Mouse (Mus musculus) NIH3T3 (cell line): ENCODE data around the gene Ttbk1.

ENCODE experiments used
- DNase-seq: peaks from one replicate; pipeline ENCODE4 v3.0.0-alpha.2; 2012; ENCODE audit warnings: low read depth

Gene Ttbk1

DNA sequence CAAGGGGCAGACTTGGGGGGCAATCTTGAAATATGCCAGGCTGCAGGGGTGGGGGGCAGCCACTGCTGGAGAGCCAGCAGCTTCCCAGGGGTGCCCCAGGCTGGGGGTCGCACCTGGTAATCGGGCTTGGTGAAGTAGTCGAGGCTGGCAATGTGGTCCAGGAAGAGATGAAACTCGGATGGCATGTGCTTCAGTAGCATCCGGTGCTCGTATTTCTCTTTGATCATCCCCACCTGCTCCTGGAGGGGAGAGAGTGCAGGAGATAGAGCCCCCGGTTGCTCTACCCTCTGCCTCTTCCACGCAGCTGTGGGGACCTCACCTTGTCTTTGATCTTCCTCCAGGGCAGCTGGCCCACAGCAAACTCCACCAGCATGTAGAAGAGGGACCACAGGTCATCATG lies 10.9 kb downstream of the Ttbk1 start:
- no peak for DNase-seq

DNA sequence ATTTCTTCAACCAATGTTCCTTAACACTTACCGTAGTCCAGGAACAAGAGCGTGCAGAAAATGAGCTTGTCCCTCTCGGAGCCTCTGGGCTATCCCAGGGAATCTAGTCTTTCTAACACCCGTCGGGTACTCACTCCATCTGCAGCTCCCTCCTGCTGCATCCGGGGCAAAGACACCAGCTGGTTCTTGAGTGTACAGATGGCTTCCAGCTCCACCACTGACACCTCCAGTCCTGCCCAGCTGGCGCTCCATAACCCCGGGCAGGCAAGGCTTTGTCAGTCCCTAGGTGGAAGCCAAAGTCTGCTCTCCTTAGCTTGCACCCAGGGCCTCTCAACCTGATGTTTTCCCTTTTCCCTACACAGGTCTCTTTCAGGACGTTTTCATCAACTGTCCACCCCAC lies 19.6 kb downstream of the Ttbk1 start:
- no peak for DNase-seq

DNA sequence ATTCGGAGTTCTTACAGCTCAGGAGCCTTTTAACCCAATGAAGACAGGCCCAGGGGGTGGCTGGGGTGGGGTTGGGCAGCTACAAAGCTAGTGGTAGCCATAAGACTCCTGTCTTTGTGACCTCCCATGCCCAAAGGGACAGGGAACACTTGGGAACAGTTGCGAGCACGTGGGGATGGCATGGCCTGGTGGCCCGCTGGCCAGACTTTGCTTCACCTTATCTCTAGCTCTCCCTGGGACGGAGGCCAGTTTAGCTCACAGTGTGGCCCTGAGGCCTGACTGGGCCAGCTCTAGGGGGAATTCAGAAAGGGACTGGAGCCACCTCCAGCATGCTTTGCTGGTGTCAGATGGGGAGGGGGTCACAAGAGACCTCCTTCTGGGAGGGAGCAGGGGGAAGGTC lies 25.2 kb downstream of the Ttbk1 start:
- no peak for DNase-seq

DNA sequence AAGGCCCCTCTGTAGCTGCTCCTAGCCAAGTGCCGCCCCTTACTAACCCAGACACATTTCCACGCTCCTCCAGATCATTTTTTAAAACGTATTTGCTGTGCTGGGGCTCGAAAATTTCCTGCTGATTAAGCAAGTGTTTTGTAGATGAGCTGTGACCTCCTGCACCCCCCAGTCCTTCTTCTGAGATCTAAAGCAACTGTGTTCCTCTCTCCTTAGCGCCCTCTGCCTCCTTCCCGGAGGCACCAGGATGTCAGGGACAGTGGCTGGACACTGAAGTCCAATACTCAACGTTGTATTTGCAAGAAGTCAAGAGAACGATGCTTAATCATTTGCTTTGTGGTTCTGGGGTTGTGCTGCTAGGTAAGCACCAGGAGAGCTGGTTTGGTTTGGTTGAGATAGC lies 26.1 kb downstream of the Ttbk1 start:
- no peak for DNase-seq

DNA sequence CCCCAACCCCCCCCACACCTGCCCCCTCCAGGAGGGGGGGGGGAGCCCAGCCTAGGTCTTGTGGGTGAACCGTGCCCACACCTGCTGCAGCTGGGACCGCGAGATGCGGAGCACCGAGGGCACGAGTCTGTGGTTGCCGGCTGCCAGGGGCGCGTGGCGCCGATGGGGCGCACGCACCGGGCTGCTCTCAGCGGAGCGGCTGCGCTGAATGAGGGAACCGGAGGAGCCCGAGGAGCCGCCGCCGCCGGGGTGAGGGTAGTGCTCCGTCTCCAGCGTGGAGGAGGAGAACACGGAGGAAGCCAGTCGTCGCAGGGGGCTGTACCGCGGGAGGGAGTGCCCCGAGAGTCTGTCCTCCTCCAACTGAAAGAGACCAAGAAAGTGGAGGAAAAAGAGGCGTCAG lies 26.8 kb downstream of the Ttbk1 start:
- DNase-seq: no peak

DNA sequence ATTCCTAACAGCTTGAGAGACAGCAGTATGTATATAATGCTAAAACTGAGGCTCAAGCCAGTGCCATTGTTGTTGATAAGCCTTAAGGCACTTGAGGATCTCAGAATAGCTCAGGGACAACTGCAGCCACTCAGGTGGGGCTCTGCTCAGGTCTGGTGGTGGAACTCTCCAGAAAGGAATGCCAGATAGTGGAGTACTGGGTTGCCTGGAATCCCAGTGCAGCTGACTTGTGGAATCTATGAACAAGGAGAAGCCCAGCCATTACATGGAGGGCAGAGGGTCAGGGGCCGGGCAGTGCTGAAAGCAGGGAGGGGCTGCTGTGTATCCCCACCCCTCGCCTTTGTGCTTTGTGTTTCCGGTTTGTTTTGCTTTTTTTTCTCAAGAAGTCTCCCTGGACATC lies 29.0 kb downstream of the Ttbk1 start:
- no peak for DNase-seq

DNA sequence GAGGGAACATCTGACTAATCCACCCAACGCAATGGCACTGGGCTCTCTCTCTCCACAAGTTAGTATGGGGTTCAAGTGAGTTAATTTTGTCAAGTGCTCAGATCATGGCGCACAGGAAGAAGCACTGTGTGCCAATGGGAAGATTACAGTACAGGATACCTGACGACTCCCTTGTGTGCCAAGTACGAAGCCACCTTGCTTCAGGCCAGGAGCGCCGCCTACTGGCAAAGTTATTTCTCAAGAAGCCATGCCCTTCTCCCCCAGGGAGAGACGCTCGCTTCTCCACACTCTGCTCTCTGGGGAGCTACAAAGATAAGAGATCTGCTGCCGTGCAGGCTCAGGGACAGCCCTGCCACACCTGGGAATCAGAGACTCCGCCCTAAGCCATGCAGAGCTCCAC lies 29.7 kb downstream of the Ttbk1 start:
- peak; percentile 45 for DNase-seq

DNA sequence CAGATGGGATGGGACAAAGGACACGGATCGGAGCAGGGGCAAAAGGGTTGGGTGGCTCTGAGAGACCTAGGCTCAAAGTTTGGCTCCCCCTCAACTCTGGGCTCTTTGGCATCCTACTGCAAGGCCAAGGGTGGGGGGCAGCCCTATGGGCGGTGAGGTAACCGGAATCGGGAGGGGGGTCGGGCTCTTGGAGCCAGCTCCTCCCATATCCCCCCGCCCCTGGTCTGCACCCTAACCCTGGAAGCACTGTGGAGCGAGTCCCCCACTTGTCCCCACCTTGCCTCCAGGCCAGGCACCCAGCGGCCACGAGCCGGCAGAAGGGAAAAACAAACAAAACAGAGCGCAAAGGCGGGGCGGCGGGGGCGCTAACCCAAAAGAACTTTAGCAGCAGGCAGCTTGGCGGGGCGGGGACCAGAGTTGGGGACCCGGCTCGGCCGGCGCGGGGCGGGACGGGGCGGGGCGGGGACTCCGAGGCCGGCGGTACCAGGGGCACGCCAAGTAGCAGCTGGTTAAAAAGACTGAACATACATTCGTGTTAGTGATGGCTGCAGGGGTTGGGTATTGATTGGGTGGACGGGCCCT lies 32.3 kb downstream of the Ttbk1 start:
- DNase-seq: no peak

DNA sequence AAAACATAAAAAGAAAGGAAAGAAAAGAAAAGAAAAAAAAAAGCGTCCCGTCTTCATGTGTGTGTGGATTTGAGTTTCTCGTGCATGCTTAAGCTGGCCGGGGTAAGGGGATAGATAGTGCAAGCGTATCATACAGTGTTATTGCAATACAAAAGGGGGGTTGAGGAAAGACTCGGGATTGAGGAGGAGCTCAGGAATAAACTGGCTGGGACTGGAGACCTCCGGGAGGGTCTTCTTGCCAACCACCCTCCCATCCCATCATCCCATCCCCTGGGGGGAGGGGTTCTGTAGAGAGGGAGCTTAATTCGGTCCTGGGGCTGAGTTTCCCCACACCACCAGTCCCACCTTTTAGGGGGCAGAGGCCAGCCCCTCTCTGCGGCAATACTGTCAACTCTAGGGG lies 32.9 kb downstream of the Ttbk1 start:
- no peak for DNase-seq

DNA sequence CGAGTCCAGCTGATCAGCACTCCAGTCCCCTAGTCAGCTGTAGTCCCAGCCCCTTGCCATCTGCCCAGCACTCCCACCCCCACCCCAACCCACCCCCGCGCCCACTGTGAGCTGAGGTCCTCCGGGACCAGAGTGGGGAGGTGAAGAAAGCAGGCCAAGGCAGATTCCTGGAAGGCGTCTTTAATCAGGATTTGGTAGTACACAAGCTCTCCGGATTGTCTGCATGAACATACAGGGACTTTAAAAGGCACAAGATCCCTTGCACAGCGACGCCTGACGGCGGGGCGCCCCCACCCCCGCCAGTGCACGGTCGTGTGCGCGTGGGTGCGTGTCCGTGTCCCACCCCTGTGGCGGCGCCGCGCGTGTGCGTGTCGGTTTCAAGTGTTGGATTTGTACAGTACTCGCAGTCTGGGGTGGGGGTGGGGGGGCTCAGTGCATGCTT lies 33.5 kb downstream of the Ttbk1 start:
- DNase-seq: no peak

DNA sequence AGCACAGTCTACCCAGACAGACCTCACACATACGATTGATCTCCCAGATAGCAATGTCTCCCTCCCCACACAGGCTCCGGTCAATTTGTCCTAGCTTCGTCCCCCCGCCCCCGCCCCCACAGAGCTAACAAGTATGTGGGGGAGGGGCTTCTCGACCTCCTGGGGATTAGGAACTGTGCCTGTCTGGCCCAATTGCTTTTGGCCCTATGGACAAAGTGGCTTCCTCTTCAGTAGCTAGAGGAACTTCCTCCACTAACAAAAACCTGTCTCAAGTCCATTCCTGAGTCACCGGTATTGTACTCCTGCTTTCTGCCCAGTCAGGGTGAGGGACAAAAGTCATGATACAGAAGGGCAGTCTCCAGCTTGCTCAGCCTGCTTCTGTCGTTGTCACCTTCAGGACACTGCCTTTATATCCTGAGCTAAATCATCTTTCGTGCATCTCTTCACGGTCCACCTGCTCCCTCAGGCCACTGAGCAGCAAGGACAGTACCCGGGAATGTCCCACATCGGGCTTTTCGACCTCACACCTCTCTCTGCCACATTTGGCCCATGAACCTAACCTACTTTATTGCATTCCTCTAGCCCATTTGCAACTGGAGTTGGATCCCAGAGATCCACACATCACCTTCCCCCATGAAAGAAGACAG lies 34.0 kb downstream of the Ttbk1 start:
- DNase-seq: no peak

DNA sequence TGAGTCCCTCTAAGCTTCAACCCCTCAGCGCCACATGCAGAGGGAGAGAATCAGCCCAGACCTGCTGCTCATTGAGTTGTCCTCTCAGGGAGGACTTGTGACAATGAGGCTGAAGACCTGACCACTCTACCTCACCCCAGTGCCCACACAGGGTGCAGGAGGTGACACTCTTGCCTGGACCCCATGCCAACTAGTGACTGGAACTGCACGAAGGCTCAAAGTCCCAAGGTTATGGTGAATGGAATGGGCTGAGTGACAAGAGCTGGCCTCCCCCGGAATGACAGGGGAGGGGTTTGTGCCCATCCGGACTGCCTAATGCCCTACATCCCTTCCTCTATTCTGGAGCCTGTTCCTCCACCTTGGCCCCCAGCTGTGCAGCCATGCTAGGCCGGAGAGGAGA lies 34.8 kb downstream of the Ttbk1 start:
- DNase-seq: no peak

DNA sequence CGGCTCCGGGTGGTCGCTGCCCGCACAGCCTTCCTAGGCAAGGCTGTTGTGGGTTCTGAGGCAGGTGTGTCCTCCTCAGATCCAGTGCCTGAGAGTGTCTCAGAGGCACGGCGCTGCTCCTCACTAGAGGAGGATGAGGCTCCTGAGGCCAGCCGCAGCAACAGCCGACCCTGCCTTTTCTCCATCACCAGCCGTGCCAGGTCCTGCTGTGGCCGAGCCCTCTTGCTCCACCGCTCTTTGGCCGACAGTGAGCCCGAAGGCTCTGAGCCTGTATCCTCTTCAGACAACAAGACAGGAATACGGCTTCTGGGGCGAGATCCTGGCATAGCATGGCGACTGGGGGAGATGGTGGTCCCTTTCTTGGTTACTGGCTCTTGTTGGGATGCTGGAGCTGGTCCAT lies 41.2 kb downstream of the Ttbk1 start:
- DNase-seq: no peak

DNA sequence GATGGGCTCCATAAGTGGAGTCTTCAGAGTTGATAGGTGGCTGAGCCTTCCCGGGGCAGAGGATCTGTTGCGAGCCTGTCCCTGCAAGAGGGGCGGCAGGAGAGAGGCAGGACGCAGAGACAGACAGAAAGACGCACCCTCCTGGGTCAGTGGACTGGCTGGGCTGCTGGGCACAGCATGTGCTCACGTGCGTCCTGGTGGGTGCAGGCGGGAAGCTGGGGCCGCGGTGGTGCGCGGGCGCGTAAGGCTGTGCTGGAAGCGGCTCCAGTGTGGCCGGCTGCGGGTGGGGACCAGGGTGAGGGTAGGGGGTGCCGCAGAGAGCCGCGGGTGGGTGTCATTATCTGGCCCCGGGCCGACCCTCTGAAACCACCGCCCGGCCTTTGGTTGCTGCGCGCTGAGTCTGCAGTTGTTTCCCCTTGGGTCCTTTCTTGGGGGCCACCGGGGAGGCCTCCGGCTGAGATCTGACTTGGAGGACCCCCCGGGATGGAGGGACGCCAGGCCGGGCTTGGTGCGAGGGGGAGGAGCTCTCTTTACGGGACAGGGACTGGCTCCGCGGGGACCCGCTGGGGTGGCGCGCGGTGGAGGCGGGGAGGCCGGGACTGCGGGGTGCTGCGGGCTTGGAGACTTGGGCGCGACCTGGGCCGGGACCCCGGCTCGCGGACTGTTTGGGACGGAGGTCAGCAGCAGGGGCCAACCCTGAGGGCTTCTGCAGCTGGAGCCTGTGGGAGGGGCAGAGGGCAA lies 42.5 kb downstream of the Ttbk1 start:
- DNase-seq: no peak

DNA sequence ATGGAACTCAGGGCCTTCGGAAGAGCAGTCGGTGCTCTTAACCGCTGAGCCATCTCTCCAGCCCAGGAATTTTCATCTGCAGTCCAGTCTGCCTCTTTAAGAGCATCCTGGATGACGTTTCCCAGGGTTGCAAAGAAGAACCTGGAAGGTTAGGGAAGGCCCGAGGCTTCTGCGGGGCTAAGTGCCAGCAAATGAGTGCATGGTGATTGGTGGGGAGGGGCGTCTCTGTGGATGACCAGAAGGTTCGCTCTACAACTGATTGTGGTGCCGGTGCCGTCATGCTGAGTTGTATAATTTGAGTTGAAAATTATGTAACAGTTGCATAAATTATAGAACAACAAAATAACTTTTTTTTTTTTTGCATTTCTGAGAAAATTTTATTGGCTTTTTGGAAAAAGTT lies 48.3 kb downstream of the Ttbk1 start:
- DNase-seq: no peak

DNA sequence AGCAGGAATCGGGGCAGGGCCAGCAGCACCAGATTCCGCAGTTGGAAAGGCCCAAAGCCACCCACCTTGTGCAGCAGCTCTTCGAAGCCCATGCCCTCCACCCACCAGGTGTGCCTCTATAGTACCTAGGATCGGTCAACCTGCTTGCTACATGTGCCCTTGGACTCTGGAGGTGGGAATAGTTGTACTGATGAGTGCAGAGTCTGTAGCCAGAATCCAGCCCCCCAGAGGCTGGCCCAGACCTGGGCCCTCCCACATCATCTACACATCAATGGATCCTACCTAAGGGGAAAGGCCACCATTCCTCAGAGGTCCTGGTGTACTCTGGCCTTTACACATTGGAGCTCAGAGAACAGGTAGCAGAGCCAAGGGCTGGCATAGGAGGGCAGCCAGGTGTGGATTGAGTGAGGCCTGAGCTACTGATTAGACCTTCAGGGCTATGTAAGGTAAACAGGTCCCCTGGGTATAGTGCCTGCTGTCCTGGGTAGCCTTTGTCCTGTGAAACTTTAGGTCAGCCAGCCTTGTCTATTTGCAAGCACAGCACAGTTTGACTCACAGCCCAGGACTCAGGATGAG lies 49.1 kb downstream of the Ttbk1 start, which contains the start of gene Slc22a7:
Gene Slc22a7, minus strand, starts transcription at position 160 of the 576 bp plus-strand sequence.
- no peak for DNase-seq

DNA sequence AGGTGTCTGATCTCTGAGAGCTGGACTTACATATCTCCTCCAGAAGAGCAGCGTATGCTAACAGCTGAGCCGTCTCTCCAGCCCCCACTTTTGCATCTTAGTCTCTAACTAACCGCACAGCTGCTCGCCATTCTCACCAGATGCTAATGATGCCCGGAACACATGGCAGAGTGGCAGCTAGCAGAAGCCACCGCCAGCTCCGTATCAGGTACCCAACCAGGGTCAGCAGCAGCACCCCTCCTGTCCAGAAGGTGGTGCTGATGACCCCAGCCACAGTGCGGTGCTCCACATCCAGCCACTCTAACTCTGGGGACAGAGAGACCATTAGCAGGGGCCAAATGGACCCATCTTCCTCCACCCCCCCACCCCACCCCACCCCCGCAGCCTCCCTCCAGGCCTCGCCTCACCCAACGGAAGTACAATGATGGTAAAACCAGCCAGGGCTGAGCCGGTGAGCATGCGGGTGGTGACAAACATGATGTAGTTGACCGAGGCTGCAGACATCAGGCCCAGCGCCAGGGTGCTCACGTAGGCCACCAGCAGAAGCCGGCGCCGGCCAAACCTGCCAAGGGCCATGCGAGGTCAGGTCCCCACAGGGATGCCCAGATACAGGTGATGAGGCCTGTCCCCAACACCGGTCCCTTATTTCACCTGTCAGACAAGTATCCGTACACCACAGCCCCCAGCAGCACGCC lies 50.7 kb downstream of the Ttbk1 start:
- no peak for DNase-seq

DNA sequence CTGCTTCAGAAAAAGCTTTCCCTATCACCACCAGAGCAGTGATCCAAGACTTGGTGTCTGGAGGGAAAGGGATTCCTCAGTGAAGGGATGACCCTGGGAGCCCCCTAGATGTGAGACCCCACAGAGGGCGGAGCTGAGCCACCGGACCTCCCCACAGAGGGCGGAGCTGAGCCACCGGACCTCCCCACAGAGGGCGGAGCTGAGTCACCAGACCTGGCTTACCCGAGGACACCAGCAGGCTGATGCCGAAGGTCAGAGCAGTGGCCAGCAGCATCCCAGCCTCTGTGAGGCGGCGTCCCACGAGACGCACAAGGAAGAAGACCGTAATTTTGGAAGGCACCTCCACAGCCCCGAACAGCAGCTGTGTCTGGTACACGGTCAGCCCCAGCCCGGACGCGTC lies 53.8 kb downstream of the Ttbk1 start:
- DNase-seq: no peak

DNA sequence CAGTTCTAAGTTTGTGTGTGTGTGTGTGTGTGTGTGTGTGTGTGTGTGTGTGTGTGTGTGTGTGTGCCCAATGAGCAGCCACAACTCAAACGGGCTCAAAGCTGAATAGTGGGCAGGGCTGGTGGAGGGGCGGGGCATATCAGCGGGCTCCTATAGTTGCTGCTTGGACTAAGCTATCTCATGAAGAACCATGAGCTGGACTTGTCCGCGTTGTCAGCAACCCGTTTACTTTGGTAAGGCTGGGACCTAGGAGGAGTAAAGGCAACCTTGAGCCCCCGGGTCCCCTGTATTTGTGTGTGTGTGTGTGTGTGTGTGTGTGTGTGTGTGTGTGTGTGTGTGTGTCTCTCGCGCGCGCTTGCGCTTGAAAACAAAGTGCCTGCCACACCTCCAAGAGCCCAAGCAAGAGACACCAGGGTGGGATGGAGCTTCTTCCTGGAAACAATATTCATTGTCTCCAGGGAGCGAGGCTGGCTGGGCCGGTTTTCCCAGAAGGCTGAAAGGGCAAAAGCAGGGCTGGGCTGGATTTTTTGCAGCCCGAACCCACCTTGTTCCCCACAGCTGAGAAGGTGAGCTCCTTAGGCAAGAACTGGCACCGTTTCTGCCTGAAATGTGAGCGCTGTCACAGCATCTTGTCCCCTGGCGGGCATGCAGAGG lies 58.6 kb downstream of the Ttbk1 start, which contains the start of gene Crip3:
Gene Crip3, plus strand, starts transcription at position 166 of the 654 bp plus-strand sequence.
- no peak for DNase-seq

DNA sequence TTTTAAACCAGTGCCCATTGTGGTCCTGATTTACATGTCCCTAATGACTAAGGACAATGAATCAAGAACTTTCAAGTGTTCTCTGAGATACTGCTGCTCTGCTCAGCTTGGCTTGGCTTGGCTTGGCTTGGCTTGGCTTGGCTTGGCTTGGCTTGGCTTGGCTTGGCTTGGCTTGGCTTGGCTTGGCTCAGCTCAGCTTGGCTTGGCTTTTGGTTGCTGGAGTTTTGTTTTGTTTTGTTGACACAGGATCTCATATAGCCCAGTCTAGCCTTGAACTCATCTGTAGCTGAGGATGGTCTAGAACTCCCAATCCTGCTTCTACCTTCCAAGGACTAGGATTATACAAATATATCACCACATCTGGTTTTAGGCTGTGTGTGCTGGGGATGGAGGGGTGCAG lies 61.0 kb downstream of the Ttbk1 start:
- no peak for DNase-seq

DNA sequence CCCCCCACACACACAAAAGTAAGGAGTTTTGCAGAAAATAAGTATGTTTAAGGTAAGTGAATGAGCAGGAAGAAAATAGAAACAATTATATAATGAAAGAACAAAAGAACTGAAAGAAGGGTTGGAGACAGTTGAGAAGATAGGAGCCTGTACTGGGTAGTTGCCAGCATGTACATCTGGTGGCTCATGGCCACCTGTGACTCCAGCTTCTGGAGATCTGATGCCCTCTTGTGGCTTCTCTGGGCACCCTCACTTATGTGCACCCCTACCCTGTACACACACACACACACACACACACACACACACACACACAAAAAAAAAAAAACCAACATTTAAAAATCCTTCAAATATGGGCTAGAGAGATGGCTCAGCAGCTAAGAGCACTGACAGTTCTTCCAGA lies 67.8 kb downstream of the Ttbk1 start:
- peak; percentile 18 for DNase-seq

DNA sequence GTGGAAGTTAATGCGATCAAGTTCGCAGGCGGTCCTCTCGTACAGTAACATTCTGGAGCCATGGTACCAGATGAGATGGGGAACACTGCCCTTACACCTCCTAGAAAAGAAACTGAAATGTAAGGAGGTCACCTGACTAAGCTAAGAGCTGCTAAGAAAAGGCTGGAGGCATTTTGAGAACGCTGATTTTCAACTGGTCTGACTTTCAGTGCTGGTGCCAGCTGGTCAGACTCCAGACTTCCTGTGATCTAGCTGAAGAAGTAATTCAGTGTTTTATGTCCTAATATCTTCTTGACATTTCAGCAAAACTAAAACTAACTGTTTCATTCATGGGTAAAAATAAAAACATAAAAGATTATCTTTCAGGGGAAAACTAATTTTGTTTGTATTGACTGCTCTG lies 68.8 kb downstream of the Ttbk1 start:
- DNase-seq: peak; percentile 63
